Mouse (Mus musculus): ENCODE data around the gene Nek8.

- TF ChIP-seq CTCF (IDR thresholded peaks at IDR 0.05; ENCODE audit: low read depth) (no peak), EP300 (IDR thresholded peaks at IDR 0.05; ENCODE audit: low read depth) (no peak)
Observed at GRCm38 (mm10) chr11:78193113-78193512, 16.6 kb upstream of the Nek8 start, which contains the start of gene Proca1.
